Mouse (Mus musculus): ENCODE measurements around the gene Gpc4.

- TF ChIP-seq CTCF (IDR thresholded peaks at IDR 0.05; ENCODE audit: low read depth) (no peak), EP300 (IDR thresholded peaks at IDR 0.05; ENCODE audit: low read depth) (no peak)
Observed at GRCm38 (mm10) chrX:52113651-52114050, 51.4 kb downstream of the Gpc4 start.

All from heart, postnatal 0 days (tissue).